Mouse (Mus musculus): ENCODE measurements around the gene Gtf2f1.

DNA sequence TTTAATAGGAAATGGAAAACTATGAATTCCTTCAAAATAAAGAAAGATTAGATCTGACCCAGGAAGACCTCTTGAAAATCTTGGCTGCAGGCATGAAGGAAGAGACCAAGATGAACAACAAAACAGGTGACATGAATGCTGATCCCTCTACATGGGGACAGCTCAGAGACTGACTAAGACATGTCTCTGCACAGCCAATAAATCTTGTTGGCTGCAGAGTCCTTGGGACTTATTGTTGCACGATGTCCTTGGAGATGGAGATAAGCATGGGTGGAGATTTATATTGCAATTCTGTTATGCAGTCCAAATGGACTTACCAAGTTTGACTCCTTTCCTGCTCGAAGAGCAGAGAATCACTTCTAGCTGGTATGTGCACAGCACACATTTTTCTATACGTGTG, 41.8 kb downstream of the Gtf2f1 start:
- TF ChIP-seq CTCF (IDR thresholded peaks at IDR 0.05; ENCODE audit: low read depth): no peak
- no peak for TF ChIP-seq EP300 (IDR thresholded peaks at IDR 0.05; ENCODE audit: low read depth)

All from heart, postnatal 0 days (tissue).